Mouse (Mus musculus): ENCODE results near the gene Hscb.
A peak's percentile ranks its signal among the peaks of the same experiment; 100 is the strongest.

The Hscb gene

DNA sequence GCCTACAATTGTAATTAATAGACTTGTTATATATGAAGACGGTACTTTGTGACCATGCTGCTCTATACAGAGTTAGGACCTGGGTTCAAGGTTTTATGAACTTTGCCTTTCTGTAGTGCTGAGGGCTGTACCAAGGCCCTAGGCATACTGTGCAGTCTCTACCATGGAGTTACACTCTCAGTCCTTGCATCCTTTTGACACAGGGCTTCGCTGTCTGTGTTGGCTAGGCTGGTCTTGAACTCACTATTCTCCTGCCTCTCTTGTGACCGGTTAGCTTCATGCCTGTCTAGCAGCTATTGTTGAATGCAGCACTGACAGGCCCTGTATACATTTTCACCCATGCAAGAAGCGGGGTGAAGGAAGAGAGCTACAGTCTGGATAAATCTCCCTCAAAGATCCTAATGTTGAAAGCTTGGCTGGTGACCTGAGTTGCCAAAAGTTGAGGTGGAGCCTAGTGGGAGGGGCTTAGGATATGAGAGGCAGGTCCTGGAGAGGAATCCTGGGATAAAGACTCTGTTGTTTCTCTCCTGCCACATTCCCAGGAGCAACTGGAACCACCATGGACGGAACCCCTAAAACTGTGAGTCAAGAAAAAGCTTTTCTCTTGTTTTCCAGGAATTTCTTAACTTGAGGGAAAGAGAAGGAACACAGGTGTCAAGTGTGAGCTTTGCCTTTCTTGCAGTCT lies 8.4 kb downstream of the Hscb start:
- DNase-seq (ENCODE audit: low spot score) = no peak

GRCm38 (mm10) chr5:110827576-110827975 lies 12.0 kb downstream of the Hscb start:
- DNase-seq (ENCODE audit: low spot score) = no peak

GRCm38 (mm10) chr5:110826781-110827495 lies 12.6 kb downstream of the Hscb start:
- DNase-seq (ENCODE audit: low spot score) = no peak

- DNase-seq (ENCODE audit: low spot score) = no peak
These were observed 15.2 kb downstream of the Hscb start for GRCm38 (mm10) chr5:110824421-110824820.

GRCm38 (mm10) chr5:110809667-110810325 lies 29.8 kb downstream of the Hscb start, which contains the start of gene Ulk1:
Ulk1 (minus strand) TSS chr5:110810097.
- peak; percentile 98 for DNase-seq (ENCODE audit: low spot score)

- peak; percentile 35 for DNase-seq (ENCODE audit: low spot score)
These were observed 30.5 kb downstream of the Hscb start for GRCm38 (mm10) chr5:110808821-110809666.

DNA sequence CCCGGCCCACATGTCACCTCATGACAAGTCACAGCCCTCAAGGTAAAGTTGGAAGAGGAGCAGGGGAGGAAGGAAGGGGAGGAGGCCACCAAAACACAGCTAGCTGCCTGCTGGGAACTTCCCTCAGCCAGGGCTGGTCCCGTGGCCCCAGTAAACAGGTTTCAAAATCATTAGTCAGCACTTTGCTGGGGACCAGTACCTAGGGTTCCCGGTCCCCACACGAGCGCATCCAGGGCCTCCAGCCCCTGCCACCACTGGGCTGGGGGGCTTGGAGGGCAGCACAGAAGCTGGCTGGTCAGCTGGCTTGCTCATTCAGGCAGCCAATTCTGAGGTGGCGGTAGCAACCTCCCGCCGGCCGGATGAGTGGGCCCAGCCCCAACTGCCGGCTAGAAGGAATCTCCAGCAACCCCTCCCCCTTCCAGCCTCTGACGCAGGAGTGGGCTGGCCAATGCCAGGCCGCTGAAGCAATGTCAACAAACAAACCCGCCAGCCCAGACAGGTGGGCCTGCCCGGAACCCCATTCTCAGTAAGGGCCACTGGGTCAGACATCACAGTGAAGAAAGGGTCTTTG lies 31.4 kb downstream of the Hscb start:
- peak; percentile 84 for DNase-seq (ENCODE audit: low spot score)

GRCm38 (mm10) chr5:110807453-110807852 lies 32.1 kb downstream of the Hscb start:
- no peak for DNase-seq (ENCODE audit: low spot score)

- DNase-seq (ENCODE audit: low spot score) = no peak
These were observed 32.9 kb downstream of the Hscb start for GRCm38 (mm10) chr5:110806676-110807075.

GRCm38 (mm10) chr5:110806154-110806553 lies 33.4 kb downstream of the Hscb start:
- no peak for DNase-seq (ENCODE audit: low spot score)

DNA sequence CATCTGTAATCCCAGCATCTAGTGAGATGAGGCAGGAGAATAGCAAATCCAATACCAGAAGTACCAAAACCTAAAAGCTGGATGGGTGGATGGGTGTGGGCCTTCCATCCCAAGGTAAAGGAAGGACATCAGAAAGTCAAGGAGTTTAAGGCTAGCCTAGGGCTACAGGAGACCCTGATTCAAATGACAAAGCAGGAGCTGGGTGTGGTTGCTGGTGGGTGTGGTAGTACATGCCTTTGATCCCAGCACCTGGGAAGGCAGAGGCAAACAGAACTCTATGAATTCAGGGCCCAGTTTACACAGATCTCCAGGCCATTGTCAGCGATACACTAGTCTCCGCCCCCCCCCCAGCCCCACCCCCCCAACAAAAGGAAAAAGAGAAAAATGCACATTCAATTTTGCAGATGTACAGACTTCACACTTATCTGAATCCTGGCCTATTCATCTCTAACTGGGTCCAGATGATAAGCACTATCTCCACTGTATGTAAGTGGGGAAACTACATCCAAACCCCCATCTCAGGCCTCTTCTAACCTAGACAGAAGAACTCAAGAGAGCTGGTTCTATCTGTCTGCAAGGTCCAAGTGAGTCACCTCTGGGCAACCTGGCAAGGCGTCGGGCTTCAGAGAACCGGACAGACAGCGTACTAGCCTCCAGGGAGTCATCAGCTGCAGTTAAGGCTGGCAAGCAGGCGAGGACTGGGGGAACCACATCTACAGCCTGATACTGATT lies 35.4 kb downstream of the Hscb start:
- peak; percentile 33 for DNase-seq (ENCODE audit: low spot score)

DNA sequence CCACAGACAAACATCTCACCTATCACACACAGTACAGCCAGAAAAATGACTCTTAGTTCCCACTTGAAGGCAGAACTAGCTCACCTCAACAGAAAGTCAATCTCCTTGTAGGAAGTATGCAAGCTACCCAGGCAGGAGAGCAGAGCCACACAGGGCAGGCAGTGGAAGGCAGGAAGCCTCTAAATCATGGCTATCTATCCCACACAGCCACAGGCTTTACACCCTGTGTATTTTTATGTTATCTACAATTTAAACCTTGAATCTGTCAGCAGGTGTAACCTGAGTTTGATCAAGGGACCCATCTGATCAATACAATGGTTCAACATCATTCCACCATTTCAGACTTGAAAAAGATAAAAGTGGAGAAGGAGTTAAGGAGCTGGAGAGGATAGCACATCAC lies 36.8 kb downstream of the Hscb start:
- no peak for DNase-seq (ENCODE audit: low spot score)

DNA sequence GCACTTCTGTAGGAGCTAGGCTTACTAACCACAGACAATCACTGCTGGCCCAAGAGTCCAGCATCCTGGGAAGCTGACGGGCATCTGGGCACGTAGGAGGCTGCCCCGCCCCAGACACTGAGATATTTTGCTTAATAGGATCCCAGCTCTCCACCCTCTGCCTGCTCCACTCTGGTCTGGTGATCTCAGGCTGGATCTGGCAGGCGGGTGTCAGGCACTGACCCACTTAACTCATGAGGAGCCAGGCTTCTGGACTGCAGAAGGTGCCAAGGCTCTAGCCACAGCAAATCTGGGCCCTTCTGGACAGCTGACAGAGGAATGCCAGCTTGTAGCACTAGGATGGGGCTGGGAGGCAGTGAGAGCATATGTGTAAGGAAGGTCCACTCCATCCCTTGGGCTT lies 37.4 kb downstream of the Hscb start:
- DNase-seq (ENCODE audit: low spot score) = peak; percentile 89

DNA sequence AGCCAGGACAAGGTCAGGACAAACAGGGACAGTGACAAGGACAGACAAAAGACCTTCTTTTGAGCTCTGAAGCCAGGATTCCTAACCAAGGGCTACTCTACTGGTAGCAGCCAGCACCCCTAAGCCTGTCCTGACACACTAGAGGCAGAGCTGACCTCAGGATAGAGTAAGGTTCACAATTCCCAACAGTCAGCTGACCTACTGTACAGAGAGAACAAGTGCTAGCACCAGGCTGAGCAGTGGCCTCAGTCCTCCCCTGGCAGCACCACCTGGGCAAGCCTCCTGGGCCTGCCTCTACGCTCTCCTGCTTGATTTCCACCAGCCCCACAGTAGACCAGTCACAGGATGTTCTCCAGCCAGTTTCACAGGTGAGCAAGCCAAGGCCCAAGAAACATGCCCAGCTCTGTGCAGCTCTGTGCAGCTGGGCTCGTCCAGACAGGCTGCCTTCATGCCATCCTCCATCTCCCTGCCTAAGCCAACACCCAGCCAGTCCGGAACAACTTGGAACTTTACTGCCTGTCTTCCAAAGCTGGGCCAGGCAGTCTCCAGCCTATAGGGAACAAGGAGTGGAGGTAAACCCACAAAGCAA lies 38.4 kb downstream of the Hscb start:
- no peak for DNase-seq (ENCODE audit: low spot score)

GRCm38 (mm10) chr5:110797696-110798095 lies 41.9 kb downstream of the Hscb start:
- DNase-seq (ENCODE audit: low spot score) = no peak

- DNase-seq (ENCODE audit: low spot score) = peak; percentile 48
These were observed 45.2 kb downstream of the Hscb start for GRCm38 (mm10) chr5:110794363-110794762.

- peak; percentile 75 for DNase-seq (ENCODE audit: low spot score)
These were observed 50.9 kb downstream of the Hscb start for GRCm38 (mm10) chr5:110788684-110789083.

DNA sequence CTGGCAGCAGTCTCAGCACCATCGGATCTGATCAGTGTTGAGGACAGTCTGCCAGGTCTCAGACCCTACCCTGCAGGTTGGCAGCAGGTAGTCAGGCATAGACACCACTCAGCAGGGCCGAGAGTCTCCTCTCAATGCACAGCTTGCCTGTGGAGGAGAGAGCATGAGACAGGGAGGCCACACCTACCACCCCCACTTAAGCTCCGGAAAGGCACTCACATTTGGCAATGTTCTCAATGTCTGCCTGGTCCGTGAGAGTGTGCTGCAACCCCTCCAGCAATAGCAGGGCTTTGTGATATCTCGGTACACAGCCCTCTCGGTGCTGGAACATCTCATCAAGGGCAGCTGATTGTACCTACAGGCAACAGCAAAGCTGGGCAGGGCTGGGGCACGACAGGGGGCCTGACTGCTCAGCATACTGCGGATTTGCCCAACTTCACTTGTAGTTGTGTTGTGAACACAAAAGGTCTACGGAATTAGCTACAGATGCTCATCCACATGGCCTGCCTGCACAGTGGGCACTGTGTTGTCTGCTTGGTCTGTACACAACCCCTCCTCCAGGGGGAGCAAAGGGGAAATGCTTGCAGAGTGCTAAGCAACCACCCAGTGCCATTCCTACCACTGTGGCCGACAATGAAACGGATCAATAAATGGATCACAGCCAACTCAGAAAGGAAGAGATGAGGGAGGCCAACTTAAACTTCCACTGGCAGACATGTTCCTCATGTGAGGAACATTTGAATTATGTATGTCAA lies 53.3 kb downstream of the Hscb start:
- DNase-seq (ENCODE audit: low spot score) = peak; percentile 79

DNA sequence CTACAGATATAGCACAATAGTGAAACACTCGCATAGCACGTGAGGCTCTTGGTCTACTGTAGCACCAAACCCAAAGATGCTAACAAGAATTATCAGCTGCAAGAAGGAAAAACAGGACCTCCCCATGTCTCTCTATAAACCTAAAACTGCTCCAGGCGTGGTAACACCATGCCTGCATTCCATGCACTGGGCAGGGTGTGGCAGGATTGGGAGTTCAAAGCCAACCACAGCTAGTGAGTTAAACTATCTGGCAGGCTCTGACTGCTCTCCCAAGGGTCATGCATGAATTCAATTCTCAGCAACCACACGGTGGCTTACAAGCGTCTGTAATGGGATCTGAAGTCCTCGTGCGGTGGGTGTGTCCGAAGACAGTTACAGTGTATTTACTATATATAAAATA lies 56.4 kb downstream of the Hscb start:
- DNase-seq (ENCODE audit: low spot score) = no peak
